Mouse (Mus musculus) v-Abl transformed pro-B cells (cell line): ENCODE measurements at regions not wholly inside any gene's neighbourhood (a gene's known extent, or its start where the extent isn't known, plus 50 kb on each side); places are given as distances from the start of the nearest gene placed in this dataset.

Experiments
- in situ Hi-C, 2 experiments: fragments of 400-800 bp; cut with MboI; formaldehyde crosslinking; loops; one replicate each; pipeline ENCODE4 v1.15.1; 2025; ENCODE audit not compliant: unreplicated experiment in 2 of 2

GRCm38 (mm10) chr3:103499801-103500200 lies 75.2 kb upstream of the Syt6 start:
- in situ Hi-C loops = no loop called here

- in situ Hi-C loops = no loop called here
Observed at GRCm38 (mm10) chr3:103500366-103500765, 74.7 kb upstream of the Syt6 start.

- in situ Hi-C loops = no loop called here
Observed at GRCm38 (mm10) chr3:103504160-103504559, 70.9 kb upstream of the Syt6 start.

GRCm38 (mm10) chr3:103513411-103513810 lies 61.6 kb upstream of the Syt6 start:
- in situ Hi-C loops = no loop called here

- in situ Hi-C loops = no loop called here
Observed at GRCm38 (mm10) chr3:103514061-103514460, 61.0 kb upstream of the Syt6 start.

- in situ Hi-C loops = no loop called here
Observed at GRCm38 (mm10) chr3:103515946-103516345, 59.1 kb upstream of the Syt6 start.

- in situ Hi-C loops = no loop called here
Observed at GRCm38 (mm10) chr3:103517376-103518304, 57.4 kb upstream of the Syt6 start.

- in situ Hi-C loops = no loop called here
Observed at GRCm38 (mm10) chr3:103518624-103519023, 56.4 kb upstream of the Syt6 start.
